Mouse (Mus musculus) liver, embryonic 13.5 days (tissue): Measurements from ENCODE around the gene Gpr19. TPM values are rescaled to one million over a fixed set of nuclear protein-coding genes. Genes with fewer than 3 reads are reported as not detected.

Experiments used
- ATAC-seq: fragments of 200-750 bp; cut with Nextera tagmentation; 2 replicates; pipeline ENCODE4 v1.8.0; 2017; ENCODE audit warnings: low read depth, mild to moderate bottlenecking, moderate number of reproducible peaks, moderate library complexity
- DNase-seq: peaks from one replicate; pipeline ENCODE4 v3.0.0; 2022
- H3K27ac ChIP-seq: fragments of 300-500 bp; sonication (generic); 2 replicates; pipeline ENCODE4 v1.5.1; 2015; ENCODE audit warnings: moderate library complexity, mild to moderate bottlenecking, inconsistent platforms
- H3K27me3 ChIP-seq: fragments of 300-500 bp; sonication (generic); 2 replicates; pipeline ENCODE4 v1.6.1; 2015; ENCODE audit warnings: mild to moderate bottlenecking, inconsistent platforms
- H3K36me3 ChIP-seq: fragments of 300-500 bp; sonication (generic); 2 replicates; pipeline ENCODE4 v1.6.1; 2015; ENCODE audit warnings: mild to moderate bottlenecking, inconsistent platforms
- H3K4me1 ChIP-seq: fragments of 300-500 bp; sonication (generic); replicated peaks from 2 replicates; pipeline ENCODE4 v1.6.1; 2015; ENCODE audit warnings: inconsistent platforms
- H3K4me2 ChIP-seq: fragments of 300-500 bp; sonication (generic); 2 replicates; pipeline ENCODE4 v1.6.1; 2015; ENCODE audit warnings: inconsistent platforms, mild to moderate bottlenecking, moderate library complexity
- H3K4me3 ChIP-seq: fragments of 300-500 bp; sonication (generic); replicated peaks from 2 replicates; pipeline ENCODE4 v1.5.1; 2015; ENCODE audit warnings: mild to moderate bottlenecking, inconsistent platforms
- H3K9ac ChIP-seq: fragments of 300-500 bp; sonication (generic); 2 replicates; pipeline ENCODE4 v1.6.1; 2015; ENCODE audit warnings: mild to moderate bottlenecking, inconsistent platforms
- H3K9me3 ChIP-seq: fragments of 300-500 bp; sonication (generic); replicated peaks from 2 replicates; pipeline ENCODE4 v1.6.1; 2016; ENCODE audit warnings: inconsistent platforms
- WGBS: fragments of 180-500 bp; shearing (Covaris S2); methylation state at CpG from one replicate; pipeline ENCODE4 v1.1.7; 2015; ENCODE audit not compliant: insufficient replicate concordance; 5-methylcytosine and 5-hydroxymethylcytosine counted together
- polyA plus RNA-seq: library from polyadenylated mRNA; unstranded; fragments of >200 nt; fragmentation: Nextera tagmentation; extraction: Ambion mirVana; gene quantifications from 2 replicates; pipeline ENCODE4 v1.2.1, GENCODE M21; 2015

The Gpr19 gene
- polyA plus RNA-seq, 1 experiment from 2014 or later = 5.3 TPM

DNA sequence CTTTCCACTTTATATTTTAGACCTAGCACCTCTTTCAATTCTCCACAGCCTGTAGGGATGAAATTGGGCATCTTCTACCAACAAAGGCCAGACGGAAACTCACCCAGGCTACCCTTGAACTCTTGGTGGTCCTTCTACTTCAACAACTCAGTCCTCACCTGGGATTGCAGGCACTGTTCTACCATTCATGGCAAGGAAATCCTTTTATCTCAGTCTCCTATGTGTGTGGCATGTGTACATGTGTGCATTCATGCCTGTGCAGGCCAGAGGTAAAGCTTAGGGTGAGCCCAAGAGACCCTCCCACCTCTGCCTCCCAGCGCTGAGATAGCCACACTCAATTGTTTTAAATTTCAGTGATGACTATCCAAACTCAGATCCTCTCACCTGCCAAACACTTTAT, 12.9 kb downstream of the Gpr19 start:
- WGBS = 87% methylated on average over 2 of the region's 2 CpGs
- no peak for DNase-seq
- no peak for ATAC-seq
- Histone ChIP-seq H3K4me1 (0 out of 2 replicates have a peak, but pooled peaks cover 4% of the 10 kb centered on the region), H3K36me3 (no peaks in the 10 kb centered on the region), H3K4me3 (no peak overlapping the region), H3K9me3 (no peaks in the 10 kb centered on the region), H3K4me2 (no peak overlapping the region), H3K27ac (no peak overlapping the region), H3K27me3 (peaks cover 10% of the 10 kb centered on the region), H3K9ac (no peak overlapping the region)

DNA sequence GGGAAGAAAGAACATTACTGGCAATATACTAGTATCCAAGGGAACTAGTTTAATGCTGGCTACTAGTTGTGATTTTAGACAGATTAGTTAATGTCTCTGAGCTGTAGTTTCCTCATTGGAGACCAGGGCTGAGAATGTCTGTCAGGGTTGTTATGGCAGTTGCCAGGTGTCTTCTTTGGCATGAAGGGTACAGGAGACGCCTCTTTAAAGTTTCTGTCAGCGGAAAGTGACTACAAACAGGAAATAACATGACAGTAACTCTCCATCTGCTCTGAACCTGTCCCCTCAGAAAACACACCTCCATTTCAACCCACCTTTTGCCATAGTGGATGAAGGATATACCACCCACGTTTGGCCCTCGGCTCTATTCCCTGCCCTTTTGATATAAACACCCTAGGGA, 14.7 kb downstream of the Gpr19 start:
- H3K36me3 ChIP-seq = no peaks in the 10 kb centered on the region
- H3K27me3 ChIP-seq = peaks cover 10% of the 10 kb centered on the region
- H3K27ac ChIP-seq = no peak overlapping the region
- H3K9me3 ChIP-seq = no peaks in the 10 kb centered on the region
- no peak overlapping the region for H3K4me2 ChIP-seq
- DNase-seq = no peak
- peaks cover 8% of the 10 kb centered on the region; the same call in 1 of the 2 replicates for H3K4me1 ChIP-seq
- WGBS = 71% methylated on average over 4 of the region's 4 CpGs
- H3K9ac ChIP-seq = no peak overlapping the region
- no peak overlapping the region for H3K4me3 ChIP-seq
- no peak for ATAC-seq

DNA sequence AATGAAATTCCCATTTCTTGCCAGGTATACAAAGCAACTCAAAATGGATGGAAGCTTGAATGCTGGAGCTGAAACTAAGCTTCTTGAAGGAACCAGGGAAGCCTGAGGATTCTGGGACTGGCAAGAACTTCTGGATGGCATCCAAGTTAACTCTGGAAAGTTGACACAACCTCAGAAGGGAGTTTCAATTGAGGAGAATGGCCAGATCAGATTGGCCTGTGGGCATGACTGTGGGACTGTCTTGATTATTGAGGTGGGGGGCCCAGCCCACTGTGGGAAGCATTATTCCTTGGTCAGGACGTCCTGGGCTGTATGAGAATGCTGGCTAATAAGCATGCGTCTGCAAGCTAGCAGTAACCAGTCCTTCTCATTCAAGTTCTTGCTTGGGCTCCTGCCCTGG, 18.3 kb downstream of the Gpr19 start:
- H3K36me3 ChIP-seq = no peaks in the 10 kb centered on the region
- no peaks in the 10 kb centered on the region for H3K27me3 ChIP-seq
- H3K27ac ChIP-seq = no peak overlapping the region
- WGBS = 50% methylated on average over 2 of the region's 2 CpGs
- H3K9ac ChIP-seq = no peak overlapping the region
- DNase-seq (no peak), ATAC-seq (no peak)
- peaks cover 8% of the 10 kb centered on the region; the same call in 1 of the 2 replicates for H3K4me1 ChIP-seq
- H3K9me3 ChIP-seq = no peaks in the 10 kb centered on the region
- no peak overlapping the region for H3K4me3 ChIP-seq
- H3K4me2 ChIP-seq = no peak overlapping the region

DNA sequence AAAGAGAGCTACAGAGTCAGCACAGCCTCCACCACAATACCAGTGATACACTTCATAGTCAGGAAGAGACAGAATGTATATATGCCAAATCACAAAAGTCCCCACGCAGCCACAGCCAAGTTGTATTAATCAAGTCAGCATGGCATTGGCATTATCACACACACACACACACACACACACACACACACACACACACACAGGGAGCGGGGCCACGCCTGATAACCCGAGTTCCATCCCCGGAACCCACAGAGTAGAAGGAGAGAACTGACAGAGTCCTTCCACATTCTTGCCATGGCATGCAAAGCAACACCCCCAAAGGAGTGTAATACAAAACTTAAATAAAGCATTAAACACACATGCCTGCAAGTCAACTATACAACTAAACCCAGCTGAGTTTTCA, 18.8 kb downstream of the Gpr19 start:
- no peak overlapping the region for H3K9ac ChIP-seq
- 51% methylated on average over 5 of the region's 5 CpGs for WGBS
- ATAC-seq (no peak; the same call in 1 of the 2 replicates), DNase-seq (no peak)
- no peaks in the 10 kb centered on the region for H3K36me3 ChIP-seq
- peaks cover 8% of the 10 kb centered on the region; the same call in 1 of the 2 replicates for H3K4me1 ChIP-seq
- H3K4me3 ChIP-seq = no peak overlapping the region
- H3K4me2 ChIP-seq = no peak overlapping the region
- H3K27me3 ChIP-seq = no peaks in the 10 kb centered on the region
- no peaks in the 10 kb centered on the region for H3K9me3 ChIP-seq
- no peak overlapping the region for H3K27ac ChIP-seq

DNA sequence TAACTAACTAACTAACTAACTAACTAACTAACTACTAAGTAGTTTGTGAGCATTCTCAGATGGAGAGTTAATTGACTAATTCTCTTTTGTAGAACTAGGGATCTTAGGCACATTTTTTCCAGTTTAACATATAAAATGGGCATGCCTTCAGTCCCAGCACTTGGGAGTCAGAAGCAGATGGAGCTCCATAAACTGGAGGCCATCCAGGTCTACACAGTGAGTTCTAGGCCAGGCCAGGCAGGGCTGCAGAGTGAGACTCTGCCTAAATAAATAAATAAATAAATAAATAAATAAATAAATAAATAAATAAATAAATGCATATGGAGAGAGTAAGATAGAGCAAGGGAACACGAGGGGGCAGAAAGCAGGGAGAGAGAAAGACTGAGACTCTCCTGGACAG, 20.5 kb downstream of the Gpr19 start:
- no peak overlapping the region for H3K9ac ChIP-seq
- H3K27me3 ChIP-seq = no peaks in the 10 kb centered on the region
- H3K4me1 ChIP-seq = peaks cover 8% of the 10 kb centered on the region; the same call in 1 of the 2 replicates
- no peak overlapping the region for H3K27ac ChIP-seq
- WGBS = 62% methylated on average over 1 of the region's 1 CpGs
- DNase-seq = no peak
- H3K9me3 ChIP-seq = no peaks in the 10 kb centered on the region
- H3K4me3 ChIP-seq = no peak overlapping the region
- ATAC-seq = no peak
- no peak overlapping the region for H3K4me2 ChIP-seq
- no peaks in the 10 kb centered on the region for H3K36me3 ChIP-seq

DNA sequence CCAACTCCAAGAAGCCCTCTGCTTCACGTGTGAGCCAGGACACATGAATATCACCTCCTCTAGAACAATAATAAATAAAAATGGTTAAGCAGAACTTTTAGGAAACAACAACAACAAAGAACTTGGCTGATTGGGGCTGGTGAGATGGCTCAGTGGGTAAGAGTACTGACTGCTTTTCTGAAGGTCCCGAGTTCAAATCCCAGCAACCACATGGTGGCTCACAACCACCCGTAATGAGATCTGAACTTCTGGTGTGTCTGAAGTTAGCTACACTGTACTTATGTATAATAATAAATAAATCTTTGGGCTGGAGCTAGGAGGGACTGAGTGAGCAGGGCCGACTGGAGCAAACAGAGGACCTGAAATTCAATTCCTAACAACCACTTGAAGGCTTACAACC, 21.1 kb downstream of the Gpr19 start:
- no peaks in the 10 kb centered on the region for H3K36me3 ChIP-seq
- WGBS = 78% methylated on average over 4 of the region's 4 CpGs
- DNase-seq (no peak), ATAC-seq (no peak)
- H3K4me3 ChIP-seq = no peak overlapping the region
- H3K9ac ChIP-seq = no peak overlapping the region
- H3K9me3 ChIP-seq = no peaks in the 10 kb centered on the region
- no peaks in the 10 kb centered on the region for H3K27me3 ChIP-seq
- H3K27ac ChIP-seq = no peak overlapping the region
- H3K4me2 ChIP-seq = no peak overlapping the region
- peaks cover 8% of the 10 kb centered on the region; the same call in 1 of the 2 replicates for H3K4me1 ChIP-seq

DNA sequence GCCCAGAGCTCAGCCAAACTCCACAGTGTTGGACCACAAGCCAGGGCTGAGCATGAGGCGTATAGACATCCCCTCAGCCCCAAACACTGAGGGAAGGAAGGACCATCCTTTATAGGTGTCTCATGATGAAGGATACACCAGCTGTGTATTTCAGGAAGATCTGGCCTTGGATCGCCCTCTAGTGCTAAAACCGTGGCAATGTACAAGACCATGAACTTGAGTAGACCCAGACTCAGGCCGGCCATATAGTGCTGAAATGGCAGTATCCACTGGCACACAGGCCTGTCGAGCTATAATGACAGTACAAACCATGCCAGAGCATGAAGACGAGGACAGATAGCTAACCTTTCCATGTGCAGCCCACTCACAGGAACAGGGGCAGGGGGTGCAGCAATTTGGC, 21.6 kb downstream of the Gpr19 start:
- WGBS = 54% methylated on average over 6 of the region's 6 CpGs
- Histone ChIP-seq H3K9ac (no peak overlapping the region), H3K4me2 (no peak overlapping the region), H3K36me3 (no peaks in the 10 kb centered on the region), H3K27me3 (no peaks in the 10 kb centered on the region), H3K4me3 (no peak overlapping the region), H3K27ac (no peak overlapping the region), H3K4me1 (peaks cover 8% of the 10 kb centered on the region; the same call in 1 of the 2 replicates), H3K9me3 (no peaks in the 10 kb centered on the region)
- peak; percentile 52; the same call in 1 of the 2 replicates for ATAC-seq
- no peak for DNase-seq

DNA sequence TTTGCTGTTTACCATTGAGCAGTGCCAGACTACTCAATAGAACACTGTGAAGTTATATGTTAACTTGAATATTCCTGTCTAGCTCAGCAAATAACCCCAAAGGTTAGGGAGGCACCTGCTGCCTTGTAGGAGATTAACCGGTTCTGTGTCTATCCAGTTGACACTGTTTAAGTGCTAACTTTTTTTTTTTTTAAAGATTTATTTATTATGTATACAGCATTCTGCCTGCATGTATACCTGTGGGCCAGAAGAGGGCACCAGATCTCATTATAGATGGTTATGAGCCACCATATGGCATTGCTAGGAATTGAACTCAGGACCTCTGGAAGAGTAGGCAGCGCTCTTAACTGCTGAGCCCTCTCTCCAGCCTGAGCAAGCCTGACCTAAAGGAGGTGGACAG, 25.4 kb downstream of the Gpr19 start:
- DNase-seq = no peak
- Histone ChIP-seq H3K4me3 (no peak overlapping the region), H3K27me3 (no peaks in the 10 kb centered on the region), H3K9me3 (no peaks in the 10 kb centered on the region), H3K27ac (no peak overlapping the region), H3K4me2 (no peak overlapping the region), H3K4me1 (peaks cover 25% of the 10 kb centered on the region), H3K9ac (no peak overlapping the region), H3K36me3 (peaks cover 19% of the 10 kb centered on the region)
- 63% methylated on average over 2 of the region's 2 CpGs for WGBS
- no peak for ATAC-seq

DNA sequence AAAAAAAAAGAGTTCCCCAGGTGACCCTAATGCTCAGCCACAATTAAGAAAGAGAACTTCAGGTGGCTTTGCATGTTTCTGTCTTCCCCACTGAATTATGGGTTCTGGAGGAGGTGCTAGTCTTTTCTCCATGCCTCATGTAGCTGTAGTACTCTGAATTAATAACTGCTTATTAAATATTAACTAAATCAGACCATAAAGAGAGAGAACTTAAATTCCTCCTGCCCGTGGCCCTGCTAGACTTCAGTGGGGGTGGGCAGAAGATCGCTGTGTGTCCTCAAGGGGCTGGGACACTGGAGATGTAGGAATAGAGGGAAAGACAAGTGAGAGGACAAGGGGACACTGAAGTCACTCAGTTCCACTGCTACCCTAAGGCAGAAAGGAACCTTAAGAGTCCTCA, 26.1 kb downstream of the Gpr19 start:
- no peak overlapping the region for H3K4me2 ChIP-seq
- no peaks in the 10 kb centered on the region for H3K9me3 ChIP-seq
- H3K4me1 ChIP-seq = peaks cover 25% of the 10 kb centered on the region
- H3K27me3 ChIP-seq = no peaks in the 10 kb centered on the region
- 86% methylated on average over 2 of the region's 2 CpGs for WGBS
- ATAC-seq (no peak), DNase-seq (no peak)
- H3K9ac ChIP-seq = no peak overlapping the region
- no peak overlapping the region for H3K27ac ChIP-seq
- no peak overlapping the region for H3K4me3 ChIP-seq
- H3K36me3 ChIP-seq = peaks cover 19% of the 10 kb centered on the region

DNA sequence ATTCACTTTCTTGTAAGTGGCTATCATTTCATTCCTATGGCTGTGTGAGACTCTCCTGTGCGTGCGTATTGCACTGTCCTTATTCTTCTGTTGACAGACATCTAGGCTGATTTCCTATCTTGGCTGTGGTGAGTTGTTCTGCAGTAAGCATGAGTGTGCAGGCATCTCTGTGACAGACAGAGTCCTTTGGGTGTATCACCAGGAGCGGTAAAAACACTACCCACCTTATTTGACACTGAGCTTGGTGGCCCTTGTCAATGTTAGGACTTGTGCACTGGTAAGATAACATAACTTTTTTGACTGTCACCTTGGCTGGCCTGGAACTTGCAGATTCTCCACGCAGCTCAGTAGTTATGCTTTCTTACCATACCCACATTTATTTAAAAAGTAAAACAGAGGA, 27.5 kb downstream of the Gpr19 start:
- peak overlapping the region; percentile 5; the same call in 1 of the 2 replicates for H3K9ac ChIP-seq
- no peak overlapping the region for H3K4me2 ChIP-seq
- peak; percentile 78 for ATAC-seq
- no peaks in the 10 kb centered on the region for H3K27me3 ChIP-seq
- H3K4me1 ChIP-seq = peaks cover 25% of the 10 kb centered on the region
- DNase-seq = no peak
- H3K9me3 ChIP-seq = no peaks in the 10 kb centered on the region
- 29% methylated on average over 4 of the region's 4 CpGs for WGBS
- peak overlapping the region; percentile 75 for H3K27ac ChIP-seq
- peaks cover 19% of the 10 kb centered on the region for H3K36me3 ChIP-seq
- no peak overlapping the region for H3K4me3 ChIP-seq

DNA sequence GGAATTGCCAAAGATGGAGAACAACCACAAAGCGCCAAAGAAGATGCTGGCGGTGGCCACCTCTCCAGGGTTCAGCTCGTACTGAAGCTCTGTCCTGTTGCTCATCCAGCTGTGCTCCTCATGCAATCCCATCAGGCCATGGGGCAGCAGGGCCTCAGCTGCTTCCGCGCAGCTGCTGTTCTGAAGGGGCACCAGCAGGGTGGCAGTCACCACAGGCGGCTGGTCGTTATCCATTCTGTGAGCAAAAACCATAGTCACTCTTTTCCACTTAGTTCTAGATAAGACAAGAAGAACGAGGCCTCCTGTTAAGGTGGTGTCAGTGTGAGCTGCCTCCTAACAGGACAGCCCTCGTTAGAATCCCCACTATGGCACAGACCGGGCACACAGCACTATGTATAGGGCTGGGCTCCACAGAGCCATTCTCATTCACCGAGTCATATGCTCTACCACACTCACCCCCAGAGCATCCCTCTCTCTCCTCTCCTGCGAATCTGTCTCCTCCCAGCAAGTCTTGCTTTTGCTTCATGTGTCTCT, 28.1 kb downstream of the Gpr19 start:
- Histone ChIP-seq H3K27ac (peak overlapping the region; percentile 75), H3K9me3 (no peaks in the 10 kb centered on the region), H3K27me3 (no peaks in the 10 kb centered on the region), H3K4me2 (peak overlapping the region; percentile 34), H3K4me3 (no peak overlapping the region), H3K4me1 (peaks cover 25% of the 10 kb centered on the region), H3K36me3 (peaks cover 19% of the 10 kb centered on the region), H3K9ac (no peak overlapping the region)
- 54% methylated on average over 12 of the region's 12 CpGs for WGBS
- DNase-seq = no peak
- ATAC-seq = peak; percentile 76

DNA sequence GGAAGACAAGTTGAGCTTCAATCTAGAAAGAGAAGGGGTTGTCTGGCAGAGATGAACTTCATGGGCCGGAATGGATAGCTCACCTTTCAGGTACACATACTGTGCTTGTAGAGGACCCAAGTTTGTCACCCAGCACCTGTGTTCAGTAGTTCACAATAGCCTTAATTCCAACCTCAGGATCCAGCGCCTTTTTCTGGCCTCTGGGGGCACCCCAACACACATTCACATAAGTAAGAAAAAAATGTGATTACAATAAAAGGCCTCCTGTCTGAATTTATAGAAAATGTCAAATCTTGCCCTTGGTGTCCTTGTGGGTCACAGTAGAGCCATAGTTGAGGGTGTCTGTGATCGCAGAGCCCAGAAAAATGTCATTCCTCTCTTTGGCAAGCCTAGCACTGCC, 31.1 kb downstream of the Gpr19 start:
- DNase-seq (no peak), ATAC-seq (no peak)
- H3K36me3 ChIP-seq = peaks cover 19% of the 10 kb centered on the region
- no peaks in the 10 kb centered on the region for H3K9me3 ChIP-seq
- H3K4me1 ChIP-seq = peaks cover 35% of the 10 kb centered on the region
- H3K27me3 ChIP-seq = no peaks in the 10 kb centered on the region
- no peak overlapping the region for H3K4me2 ChIP-seq
- 76% methylated on average over 3 of the region's 3 CpGs for WGBS
- H3K27ac ChIP-seq = no peak overlapping the region
- no peak overlapping the region for H3K4me3 ChIP-seq
- no peak overlapping the region for H3K9ac ChIP-seq
